Mouse (Mus musculus): Measurements from ENCODE around the gene Gpr63. TPM values are rescaled to one million over a fixed set of nuclear protein-coding genes. Genes with fewer than 3 reads are reported as not detected.

Gene Gpr63
- polyA plus RNA-seq (2017; shearing (Covaris generic)), result not detected

DNA sequence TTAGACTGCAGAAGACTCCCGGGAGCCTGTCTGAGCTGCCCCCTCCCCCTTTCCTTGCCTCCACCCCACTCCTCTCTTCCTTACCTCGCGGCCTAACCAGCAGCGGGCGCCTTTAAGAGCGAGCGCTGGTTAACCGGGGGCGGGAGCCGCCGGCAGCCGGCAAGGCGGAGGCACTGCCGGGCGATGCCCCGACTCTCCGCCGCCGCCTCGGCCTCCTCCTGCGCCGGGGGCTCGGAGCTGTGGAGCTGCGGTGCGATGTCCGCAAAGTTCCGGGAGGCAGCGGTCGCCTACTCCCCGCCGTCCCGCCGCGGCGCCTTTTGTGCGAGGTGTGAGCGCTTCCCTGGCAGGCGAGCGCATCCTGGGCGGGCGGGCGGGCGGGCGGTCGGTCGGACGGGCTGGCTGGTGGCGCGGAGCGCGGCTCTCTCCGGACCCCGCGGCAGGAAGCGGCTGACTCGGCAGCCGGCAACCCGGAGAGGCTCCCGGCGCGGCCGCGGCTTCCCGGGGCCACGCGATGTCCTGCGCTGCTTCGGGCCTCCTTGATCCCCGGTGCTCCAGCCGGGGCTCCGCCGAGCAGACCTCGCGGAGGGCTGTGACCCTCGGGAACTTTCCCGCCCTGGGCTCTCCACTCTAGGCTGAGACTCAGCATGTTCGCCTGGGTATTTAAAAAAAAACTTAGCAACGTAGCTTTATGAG, at the start of gene Gpr63:
TSS of gene Gpr63 (plus strand) at position 109 of the 693 bp plus-strand sequence.

Other genes starting within 250 kb of the Gpr63 start
- 0.06 TPM for gene Klhl32, start 115.3 kb upstream of the Gpr63 start, polyA plus RNA-seq (2017; shearing (Covaris generic))
- 35.6 TPM for gene Ndufaf4, start 68.3 kb upstream of the Gpr63 start, polyA plus RNA-seq (2017; shearing (Covaris generic))

Measured in activated CD4-positive, CD25-positive, alpha-beta regulatory T cell, adult 9 weeks (primary cell).